Mouse (Mus musculus) leukemia stem cell, adult 10-12 weeks (primary cell): ENCODE data around the gene Gm10338. TPM values are rescaled to one million over a fixed set of nuclear protein-coding genes. Genes with fewer than 3 reads are reported as not detected.

Source experiments
- polyA plus RNA-seq: library from polyadenylated mRNA; stranded (reverse); fragments of >175 nt; gene quantifications from 2 replicates; pipeline ENCODE4 v1.2.3, GENCODE M21; 2012; ENCODE audit warnings: low replicate concordance

Gm10338 gene
- polyA plus RNA-seq = not detected in 2 replicates

GRCm38 (mm10) chr14:7595492-7595891, at the start of gene Gm10338:
TSS of gene Gm10338 (minus strand) at chr14:7595592.

DNA sequence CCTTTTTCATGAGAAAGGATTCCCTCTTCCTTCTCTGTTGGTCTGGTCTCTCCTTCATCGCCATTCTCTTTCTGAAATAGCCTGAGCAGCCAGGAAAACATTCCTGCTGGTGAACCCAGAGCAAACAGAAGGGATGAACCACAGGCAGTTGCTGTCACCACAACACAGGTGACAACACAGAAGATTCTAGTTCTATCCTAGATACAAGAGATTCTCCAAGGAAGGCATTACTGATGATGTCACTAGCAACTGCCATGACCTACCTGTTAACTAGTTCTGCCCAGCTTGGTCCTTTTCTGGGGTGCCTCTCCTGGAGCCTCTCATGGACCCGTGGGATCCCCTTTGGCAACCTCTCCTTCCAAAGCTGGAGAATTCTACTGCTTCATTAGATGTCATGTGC, 48.5 kb upstream of the Gm10338 start, which contains the start of gene Gm10128:
Gene Gm10128 (minus strand): TSS at position 101 of the 400 bp plus-strand sequence.

GRCm38 (mm10) chr14:7568382-7568781, 27.0 kb downstream of the Gm10338 start, which contains the start of gene Gm3558:
TSS of gene Gm3558 (minus strand) at chr14:7568566.

Other genes starting within 250 kb of the Gm10338 start
- not detected in 2 replicates for gene Gm8374, start 230.5 kb downstream of the Gm10338 start, polyA plus RNA-seq
- gene Gm3755, start 144.7 kb downstream of the Gm10338 start, polyA plus RNA-seq = 0.28 TPM in 1 of 2 replicates, not detected in the other
- not detected in 2 replicates for gene Gm3752, start 111.8 kb downstream of the Gm10338 start, polyA plus RNA-seq
- gene Gm3558, start 27.0 kb downstream of the Gm10338 start, polyA plus RNA-seq = not detected in 2 replicates
- not detected in 2 replicates for gene Gm10128, start 48.4 kb upstream of the Gm10338 start, polyA plus RNA-seq
- gene Gm26661, start 196.0 kb upstream of the Gm10338 start, polyA plus RNA-seq = not detected in 2 replicates
- gene Flnb, start 222.4 kb upstream of the Gm10338 start, polyA plus RNA-seq = 0.62 and 1.7 TPM in 2 replicates